Mouse (Mus musculus) kidney, embryonic 16.5 days (tissue): ENCODE data around the gene Pole3. TPM values are rescaled to one million over a fixed set of nuclear protein-coding genes. Genes with fewer than 3 reads are reported as not detected.

ENCODE experiments used
- ATAC-seq: fragments of 200-750 bp; cut with Nextera tagmentation; 2 replicates; pipeline ENCODE4 v1.8.0; 2017; ENCODE audit warnings: moderate TSS enrichment; ENCODE audit not compliant: low FRiP score, low TSS enrichment
- H3K27ac ChIP-seq: fragments of 300-500 bp; sonication (generic); 2 replicates; pipeline ENCODE4 v1.5.1; 2014; ENCODE audit warnings: low read length
- H3K27me3 ChIP-seq: fragments of 300-500 bp; sonication (generic); 2 replicates; pipeline ENCODE4 v1.6.1; 2014; ENCODE audit warnings: low read length, control low read depth, mixed read lengths; ENCODE audit not compliant: insufficient read depth
- H3K36me3 ChIP-seq: fragments of 300-500 bp; sonication (generic); 2 replicates; pipeline ENCODE4 v1.6.1; 2014; ENCODE audit warnings: low read length, control low read depth, mixed read lengths; ENCODE audit not compliant: insufficient read depth
- H3K4me1 ChIP-seq: fragments of 300-500 bp; sonication (generic); 2 replicates; pipeline ENCODE4 v1.6.1; 2014; ENCODE audit warnings: low read length, control low read depth, mixed read lengths; ENCODE audit not compliant: insufficient read depth
- H3K4me2 ChIP-seq: fragments of 300-500 bp; sonication (generic); replicated peaks from 2 replicates; pipeline ENCODE4 v1.6.1; 2014; ENCODE audit warnings: low read depth, low read length
- H3K4me3 ChIP-seq: fragments of 300-500 bp; sonication (generic); 2 replicates; pipeline ENCODE4 v1.5.1; 2014; ENCODE audit warnings: mild to moderate bottlenecking, low read length
- H3K9ac ChIP-seq: fragments of 300-500 bp; sonication (generic); replicated peaks from 2 replicates; pipeline ENCODE4 v1.6.1; 2014; ENCODE audit warnings: low read length
- H3K9me3 ChIP-seq: fragments of 300-500 bp; sonication (generic); 2 replicates; pipeline ENCODE4 v1.6.1; 2016; ENCODE audit warnings: low read length, control low read depth
- WGBS: fragments of 180-500 bp; shearing (Covaris S2); extraction: QIAGEN DNeasy Blood & Tissue Kit; methylation state at CpG from one replicate; pipeline ENCODE4 v1.1.7; 2014; 5-methylcytosine and 5-hydroxymethylcytosine counted together
- polyA plus RNA-seq: library from polyadenylated mRNA; unstranded; fragments of >200 nt; fragmentation: Nextera tagmentation; extraction: Ambion mirVana; gene quantifications from 2 replicates; pipeline ENCODE4 v1.2.1, GENCODE M21; 2015

Gene Pole3
- polyA plus RNA-seq, 1 experiment from 2014 or later, result 102 TPM

DNA sequence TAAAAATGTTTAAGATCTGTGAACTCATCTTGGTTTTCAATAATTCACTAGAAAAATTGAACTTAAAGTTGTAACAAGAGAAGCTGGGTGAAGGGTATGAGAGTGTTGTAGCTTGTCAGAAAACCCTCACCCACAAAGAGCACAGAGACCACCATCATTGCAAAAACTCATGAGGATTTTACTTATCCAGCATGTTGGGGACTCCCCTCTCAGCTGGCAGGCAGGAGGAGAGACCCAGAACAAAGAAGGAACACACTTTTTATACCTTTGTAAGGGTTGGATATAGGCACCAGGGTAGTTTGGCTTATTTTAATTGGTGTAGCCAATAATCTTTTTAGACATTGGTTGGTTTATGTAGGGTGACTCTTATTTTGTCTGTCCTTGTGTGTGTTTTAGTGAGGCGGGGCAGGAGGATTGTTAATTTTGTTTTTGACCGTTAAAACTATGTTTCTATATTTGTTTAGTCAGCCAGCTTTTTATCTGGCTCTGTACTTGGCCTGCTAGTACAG, 3.9 kb downstream of the Pole3 start:
- H3K36me3 ChIP-seq, result peaks cover 5% of the 10 kb centered on the region; the same call in 1 of the 2 replicates
- H3K9me3 ChIP-seq, result no peaks in the 10 kb centered on the region
- no peak overlapping the region for H3K9ac ChIP-seq
- no peak overlapping the region for H3K4me3 ChIP-seq
- H3K4me1 ChIP-seq, result peaks cover 41% of the 10 kb centered on the region
- no peak for ATAC-seq
- WGBS, result 89% methylated on average over 2 of the region's 2 CpGs
- H3K4me2 ChIP-seq, result no peak overlapping the region
- no peak overlapping the region for H3K27ac ChIP-seq
- no peaks in the 10 kb centered on the region for H3K27me3 ChIP-seq

DNA sequence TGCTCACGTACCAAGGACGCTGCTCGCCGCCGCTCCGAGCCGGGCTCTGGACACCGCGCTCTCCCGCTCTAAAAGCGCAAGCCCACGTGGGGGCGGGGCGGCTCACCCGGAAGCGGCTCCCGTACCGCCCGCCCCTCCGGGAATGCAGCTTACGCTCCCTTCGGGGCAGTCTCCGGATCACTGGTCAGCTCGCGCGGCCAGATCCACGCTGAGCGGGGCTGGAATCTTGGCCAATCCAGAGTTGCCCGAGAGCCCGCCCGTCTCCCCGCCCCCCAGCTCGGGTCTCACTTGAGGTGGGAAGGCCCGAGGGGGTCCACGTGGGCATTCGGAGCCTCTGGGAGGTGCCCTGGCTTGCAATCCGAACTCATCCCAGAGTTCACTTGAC, 5.0 kb downstream of the Pole3 start, which contains the start of gene Alad:
Gene Alad (minus strand): TSS at position 70 of the 385 bp plus-strand sequence.
- H3K4me2 ChIP-seq, result peak within 1 kb of the TSS; percentile 72
- peak within 1 kb of the TSS; percentile 74 for H3K4me3 ChIP-seq
- no peaks in the 10 kb centered on the region for H3K27me3 ChIP-seq
- peak; percentile 93 for ATAC-seq
- H3K4me1 ChIP-seq, result peaks cover 52% of the 10 kb centered on the region
- peaks cover 5% of the 10 kb centered on the region; the same call in 1 of the 2 replicates for H3K36me3 ChIP-seq
- peak within 1 kb of the TSS; percentile 75 for H3K9ac ChIP-seq
- WGBS, result 0% methylated on average over 37 of the region's 37 CpGs
- H3K27ac ChIP-seq, result peak within 1 kb of the TSS; percentile 89
- H3K9me3 ChIP-seq, result no peaks in the 10 kb centered on the region

DNA sequence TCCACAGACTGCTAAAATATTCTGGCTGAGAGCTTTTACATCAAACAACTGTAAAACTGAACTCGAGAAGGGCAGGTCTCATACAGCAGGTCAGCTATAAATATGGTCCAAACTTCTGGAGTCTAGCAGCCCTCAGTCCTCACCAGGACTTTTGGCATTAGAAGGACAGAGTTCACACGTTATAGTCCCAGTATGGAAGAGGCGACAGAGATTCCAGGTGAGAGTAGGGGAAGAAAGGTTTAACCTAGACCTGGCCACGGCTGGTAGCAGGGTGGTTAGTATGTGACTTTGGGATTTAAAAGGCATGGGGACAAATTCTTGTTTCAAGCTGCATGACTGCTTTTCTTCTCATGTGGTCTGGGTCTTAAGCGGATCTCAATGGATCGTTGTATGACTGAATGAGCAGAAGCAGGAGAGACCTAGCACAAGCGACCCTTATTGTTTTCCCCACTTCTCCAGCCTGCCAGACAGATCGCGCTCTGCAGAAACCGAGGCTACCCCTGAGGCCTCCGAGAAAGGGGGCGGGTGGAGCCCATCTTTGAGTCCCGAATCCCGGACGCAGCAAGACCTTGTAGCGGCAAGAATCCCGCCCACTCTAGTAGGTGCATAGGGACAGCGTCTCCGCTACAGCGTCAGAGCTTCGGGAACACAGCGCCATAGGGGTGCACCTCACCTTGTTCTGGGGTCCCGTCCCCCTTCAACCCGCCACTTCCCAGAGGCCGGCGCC, 5.6 kb downstream of the Pole3 start:
- Histone ChIP-seq H3K9me3 (no peaks in the 10 kb centered on the region), H3K4me2 (peak overlapping the region; percentile 72), H3K27ac (peak overlapping the region; percentile 89), H3K4me1 (peaks cover 51% of the 10 kb centered on the region), H3K9ac (peak overlapping the region; percentile 75), H3K4me3 (peak overlapping the region; percentile 74), H3K36me3 (peaks cover 5% of the 10 kb centered on the region; the same call in 1 of the 2 replicates), H3K27me3 (no peaks in the 10 kb centered on the region)
- ATAC-seq, result peak; percentile 72
- WGBS, result under 1% methylated on average over 26 of the region's 26 CpGs

DNA sequence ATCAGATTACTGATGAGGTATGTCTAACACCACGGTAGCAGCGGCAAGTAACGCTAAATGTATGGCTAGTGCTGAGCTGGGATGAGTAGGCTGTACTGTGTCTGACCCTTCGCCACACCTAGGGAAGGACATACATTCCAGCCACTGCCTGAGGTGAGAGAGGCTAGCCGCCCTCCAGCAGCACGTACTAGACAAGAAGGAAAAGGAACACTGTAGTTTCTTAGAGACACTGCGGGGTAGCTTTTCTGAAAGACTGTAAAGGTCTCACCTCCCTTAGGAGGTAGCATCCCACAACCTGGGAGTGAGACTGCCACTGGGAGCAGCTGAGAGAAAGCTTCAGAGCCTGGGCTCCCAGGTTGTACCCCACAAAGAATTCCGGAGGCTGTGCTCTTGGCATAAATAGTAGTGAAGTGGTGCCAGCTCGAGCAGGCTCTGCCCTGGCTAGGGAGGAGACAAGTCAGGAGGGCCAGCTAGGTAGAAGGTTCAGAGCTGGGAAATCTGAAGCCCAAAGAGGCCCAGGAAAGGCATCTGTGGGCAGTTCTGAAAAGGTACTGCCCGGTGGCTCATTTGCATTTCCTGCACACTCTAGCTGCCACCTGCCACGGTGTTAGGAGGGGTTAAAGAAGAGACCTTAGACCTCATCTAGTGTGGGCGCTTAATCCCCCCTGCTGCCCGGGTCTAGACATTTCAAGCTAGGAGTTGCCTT, 6.3 kb downstream of the Pole3 start:
- WGBS, result 25% methylated on average over 13 of the region's 13 CpGs

DNA sequence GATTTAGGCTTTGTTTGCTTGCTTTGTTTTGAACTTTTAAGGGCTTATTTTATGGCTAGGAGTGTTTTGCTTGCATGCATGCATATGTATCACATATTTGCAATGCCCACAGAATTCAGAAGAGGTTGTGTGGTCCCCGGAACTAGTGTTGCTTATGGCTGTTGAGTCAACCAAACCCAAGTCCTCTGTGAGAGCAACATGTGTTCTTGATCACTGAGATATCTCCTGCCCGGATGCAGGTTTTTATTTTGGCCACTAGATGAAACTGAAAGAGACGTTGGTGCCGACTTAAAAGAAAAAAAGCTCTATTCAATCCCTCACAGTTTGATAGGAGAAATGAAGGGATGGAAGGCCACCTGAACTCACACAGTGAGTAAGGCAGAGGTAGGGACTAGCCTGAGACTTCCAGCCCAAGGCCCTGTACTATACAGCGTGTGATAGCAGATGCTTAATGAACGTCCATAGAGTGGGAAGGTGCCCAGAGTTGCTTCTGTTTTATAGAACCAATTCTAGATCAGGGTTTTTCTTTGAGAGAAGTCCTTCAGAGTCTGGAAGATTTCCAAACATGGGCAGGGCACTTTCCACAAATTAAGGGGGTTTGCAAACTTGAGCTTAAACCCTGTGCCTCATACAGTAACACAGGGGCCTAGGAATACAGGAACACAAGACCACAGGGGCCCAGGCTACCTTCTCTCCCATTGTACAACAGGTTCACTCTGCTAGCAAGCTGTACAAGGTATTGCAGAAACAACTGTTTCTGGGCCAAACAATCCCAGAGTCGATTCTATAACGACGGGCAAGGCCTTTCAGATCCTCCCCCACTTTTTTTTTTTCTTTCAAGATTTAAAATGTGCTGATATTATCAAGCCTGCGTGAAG, 7.1 kb downstream of the Pole3 start:
- ATAC-seq, result no peak
- Histone ChIP-seq H3K27ac (peak overlapping the region; percentile 89), H3K9me3 (no peaks in the 10 kb centered on the region), H3K4me2 (peak overlapping the region; percentile 72), H3K4me3 (peak overlapping the region; percentile 74), H3K27me3 (no peaks in the 10 kb centered on the region), H3K36me3 (peaks cover 13% of the 10 kb centered on the region), H3K9ac (peak overlapping the region; percentile 75), H3K4me1 (peaks cover 46% of the 10 kb centered on the region)
- 59% methylated on average over 10 of the region's 10 CpGs for WGBS

More for the DNA sequence above, 6.3 kb downstream of the Pole3 start:
- Histone ChIP-seq H3K9ac (peak overlapping the region; percentile 75), H3K27ac (peak overlapping the region; percentile 89), H3K9me3 (no peaks in the 10 kb centered on the region), H3K4me1 (peaks cover 46% of the 10 kb centered on the region), H3K4me3 (peak overlapping the region; percentile 74), H3K27me3 (no peaks in the 10 kb centered on the region), H3K36me3 (peaks cover 9% of the 10 kb centered on the region; the same call in 1 of the 2 replicates), H3K4me2 (peak overlapping the region; percentile 72)
- ATAC-seq, result peak; percentile 18

DNA sequence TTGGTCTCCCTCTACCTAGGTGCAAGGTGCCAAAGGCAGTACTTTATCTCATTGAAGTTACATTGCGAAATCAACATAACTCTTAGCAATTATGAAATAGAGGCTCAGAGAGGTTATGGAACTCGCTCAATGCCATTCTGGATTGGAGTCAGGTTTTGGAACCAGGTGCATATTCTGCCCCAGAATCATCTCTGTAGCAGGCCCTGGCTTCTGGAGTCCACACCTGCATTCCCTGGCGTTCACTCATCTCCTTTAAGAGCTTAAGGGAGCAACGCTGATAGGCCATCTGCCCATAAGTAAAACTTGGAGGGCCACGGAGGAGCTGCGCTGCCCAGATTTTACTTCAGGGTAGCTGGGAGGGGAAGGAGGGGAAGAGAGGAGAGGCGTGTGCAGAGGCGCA, 7.8 kb downstream of the Pole3 start:
- H3K36me3 ChIP-seq, result peaks cover 20% of the 10 kb centered on the region
- 91% methylated on average over 8 of the region's 8 CpGs for WGBS
- no peak overlapping the region for H3K4me2 ChIP-seq
- H3K4me1 ChIP-seq, result peaks cover 46% of the 10 kb centered on the region
- no peak overlapping the region; the same call in 1 of the 2 replicates for H3K27ac ChIP-seq
- no peak overlapping the region for H3K9ac ChIP-seq
- H3K27me3 ChIP-seq, result no peaks in the 10 kb centered on the region
- ATAC-seq, result no peak
- H3K4me3 ChIP-seq, result no peak overlapping the region
- no peaks in the 10 kb centered on the region for H3K9me3 ChIP-seq

DNA sequence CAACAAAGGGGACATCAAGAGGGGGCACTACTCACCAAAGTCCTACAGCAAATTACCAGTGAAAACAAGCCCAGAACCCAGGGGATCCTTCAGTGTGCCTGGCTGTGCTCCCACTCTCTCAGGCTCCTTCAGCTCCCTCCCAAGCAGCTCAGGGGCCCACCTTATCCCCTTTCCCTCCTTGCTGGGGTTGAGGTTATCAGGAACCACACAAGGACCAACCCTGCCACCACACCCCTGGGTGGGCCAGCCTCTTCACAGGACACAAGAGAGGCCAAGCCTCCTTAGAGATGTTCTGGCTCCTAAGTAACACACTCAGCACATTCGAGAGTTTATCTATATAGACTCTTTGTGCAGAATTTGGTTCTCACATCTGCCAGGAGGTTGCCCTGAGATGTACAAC, 8.3 kb downstream of the Pole3 start:
- no peak overlapping the region for H3K9ac ChIP-seq
- peaks cover 25% of the 10 kb centered on the region for H3K36me3 ChIP-seq
- no peak overlapping the region for H3K4me2 ChIP-seq
- no peak for ATAC-seq
- 70% methylated on average over 1 of the region's 1 CpGs for WGBS
- peak overlapping the region; percentile 33 for H3K27ac ChIP-seq
- H3K4me1 ChIP-seq, result peaks cover 46% of the 10 kb centered on the region
- no peaks in the 10 kb centered on the region for H3K27me3 ChIP-seq
- H3K4me3 ChIP-seq, result no peak overlapping the region
- H3K9me3 ChIP-seq, result no peaks in the 10 kb centered on the region

DNA sequence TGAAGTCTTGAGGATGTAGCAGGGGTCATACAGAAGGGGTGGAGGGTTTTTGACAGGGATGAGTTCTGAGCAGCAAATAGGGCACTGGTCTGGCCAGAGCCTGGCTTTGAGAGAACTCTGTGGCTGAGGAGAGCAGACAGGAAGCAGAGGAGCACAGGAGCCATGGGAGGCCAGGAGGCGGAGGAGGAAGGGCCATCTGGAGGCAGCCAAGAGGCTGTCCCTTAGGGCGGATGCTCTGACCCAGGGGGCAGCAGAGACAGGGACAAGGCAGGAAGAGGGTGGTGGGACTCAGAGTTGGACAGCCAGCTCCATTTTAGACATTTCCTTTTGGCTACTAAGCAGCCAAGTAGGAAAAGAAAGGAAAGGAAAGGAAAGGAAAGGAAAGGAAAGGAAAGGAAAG, 8.8 kb downstream of the Pole3 start:
- Histone ChIP-seq H3K36me3 (peaks cover 30% of the 10 kb centered on the region), H3K9me3 (no peaks in the 10 kb centered on the region), H3K27ac (peak overlapping the region; percentile 65; the same call in 1 of the 2 replicates), H3K4me1 (peaks cover 46% of the 10 kb centered on the region), H3K4me3 (no peak overlapping the region), H3K9ac (peak overlapping the region; percentile 19; the same call in 1 of the 2 replicates), H3K4me2 (no peak overlapping the region), H3K27me3 (no peaks in the 10 kb centered on the region)
- ATAC-seq, result no peak
- 30% methylated on average over 2 of the region's 2 CpGs for WGBS

DNA sequence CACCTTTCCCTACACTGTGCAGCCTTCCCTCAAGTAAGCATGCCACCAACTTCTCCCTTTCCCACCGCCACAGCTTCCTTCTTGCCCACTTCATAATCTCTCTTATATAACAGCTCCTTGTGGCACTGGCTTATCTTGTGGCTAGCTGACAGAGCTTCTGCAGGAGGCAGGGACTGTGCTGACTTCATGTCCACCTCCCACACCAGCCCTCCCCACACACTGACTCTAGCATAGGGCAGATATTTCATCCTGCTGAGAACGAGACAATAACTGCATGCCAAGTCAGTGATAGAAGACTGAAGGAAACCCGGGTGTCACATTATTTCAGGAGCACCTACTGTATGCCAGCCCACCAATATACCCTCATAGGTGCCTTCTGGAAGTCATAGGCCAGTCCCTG, 9.4 kb downstream of the Pole3 start:
- H3K27ac ChIP-seq, result peak overlapping the region; percentile 65; the same call in 1 of the 2 replicates
- ATAC-seq, result no peak
- H3K27me3 ChIP-seq, result no peaks in the 10 kb centered on the region
- 68% methylated on average over 3 of the region's 3 CpGs for WGBS
- H3K4me1 ChIP-seq, result peaks cover 45% of the 10 kb centered on the region
- H3K9ac ChIP-seq, result 0 out of 2 replicates have a peak overlapping the region, but pooled peaks have one; percentile 19
- no peak overlapping the region for H3K4me3 ChIP-seq
- H3K4me2 ChIP-seq, result no peak overlapping the region
- peaks cover 36% of the 10 kb centered on the region for H3K36me3 ChIP-seq
- H3K9me3 ChIP-seq, result no peaks in the 10 kb centered on the region
